Mouse (Mus musculus): Measurements from ENCODE around the gene Gm42688.

The Gm42688 gene

DNA sequence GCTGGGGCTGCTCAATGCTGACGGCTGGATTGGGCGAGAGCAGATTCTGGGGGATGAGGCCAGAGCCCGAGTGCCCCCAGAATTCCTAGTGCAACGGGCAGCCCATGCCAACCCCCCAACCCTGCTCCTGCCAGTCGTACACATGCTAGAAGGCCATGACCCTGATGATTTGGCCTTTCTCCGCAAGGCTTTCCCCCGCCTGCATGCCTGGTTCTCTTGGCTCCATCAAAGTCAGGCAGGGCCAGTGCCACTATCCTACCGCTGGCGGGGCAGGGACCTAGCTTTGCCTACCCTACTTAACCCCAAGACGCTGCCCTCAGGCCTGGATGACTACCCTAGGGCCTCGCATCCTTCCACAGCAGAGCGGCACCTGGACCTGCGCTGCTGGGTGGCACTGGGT is 16.2 kb downstream of the Gm42688 start:
- peak; percentile 24 for DNase-seq (ENCODE audit: low spot score)

DNA sequence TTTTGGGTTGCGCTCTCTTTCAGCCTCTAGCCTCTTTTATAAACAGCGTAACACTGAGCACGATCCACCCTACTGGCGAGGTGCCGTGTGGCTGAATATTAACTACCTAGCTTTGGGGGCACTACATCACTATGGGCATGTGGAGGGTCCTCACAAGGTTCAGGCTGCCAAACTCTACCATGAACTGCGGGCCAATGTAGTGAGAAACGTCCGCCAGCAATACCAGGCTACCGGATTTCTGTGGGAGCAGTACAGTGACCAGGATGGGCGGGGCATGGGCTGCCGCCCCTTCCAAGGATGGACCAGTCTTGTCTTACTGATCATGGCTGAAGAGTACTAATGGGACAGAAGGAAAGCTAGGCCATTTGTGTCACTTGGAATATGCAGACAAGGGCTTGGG is 17.0 kb downstream of the Gm42688 start:
- no peak for DNase-seq (ENCODE audit: low spot score)

DNA sequence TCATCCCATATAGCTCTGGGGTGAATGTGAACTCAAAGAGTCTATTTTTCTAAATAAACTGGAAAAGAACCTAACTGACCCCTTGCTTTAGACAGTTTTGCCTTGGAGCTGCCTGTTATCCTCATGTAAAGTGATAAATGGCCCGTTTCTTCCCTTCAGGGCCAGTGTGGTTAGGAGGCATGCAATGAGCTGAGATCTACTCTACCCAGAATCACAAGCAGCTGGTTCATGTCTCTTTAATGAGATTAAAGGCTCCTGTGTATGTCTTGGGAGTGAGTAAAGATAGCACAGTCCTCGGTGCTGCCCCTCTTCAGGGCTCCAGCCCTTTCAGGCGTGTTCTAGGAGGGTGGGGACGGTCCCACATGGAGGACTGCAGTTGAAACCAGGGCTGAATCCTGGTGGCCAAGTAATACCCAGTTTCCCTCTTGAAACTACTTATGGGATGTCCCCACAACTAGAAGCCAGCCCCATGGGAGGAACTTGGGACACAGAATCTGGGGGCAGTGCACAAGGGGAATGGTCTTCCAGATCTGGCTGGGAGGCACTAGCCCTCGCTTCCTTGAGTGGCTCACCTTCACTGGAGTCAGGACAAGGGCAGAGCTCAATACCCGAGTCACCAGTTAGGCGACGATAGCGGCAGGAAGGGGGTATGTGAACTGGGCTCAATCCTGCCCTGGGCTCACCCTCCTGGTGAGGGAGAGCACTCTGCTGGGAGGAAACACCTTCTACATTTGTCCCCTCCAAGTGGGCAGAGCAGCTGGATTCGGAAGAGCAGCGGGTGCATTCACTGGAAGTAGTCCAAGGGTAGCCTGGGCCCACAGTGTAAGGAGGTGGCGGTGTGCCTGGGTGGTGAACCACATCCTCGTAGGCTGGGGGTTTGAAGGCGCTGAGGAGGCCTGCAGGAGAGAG is 17.7 kb downstream of the Gm42688 start:
- DNase-seq (ENCODE audit: low spot score) = peak; percentile 19

DNA sequence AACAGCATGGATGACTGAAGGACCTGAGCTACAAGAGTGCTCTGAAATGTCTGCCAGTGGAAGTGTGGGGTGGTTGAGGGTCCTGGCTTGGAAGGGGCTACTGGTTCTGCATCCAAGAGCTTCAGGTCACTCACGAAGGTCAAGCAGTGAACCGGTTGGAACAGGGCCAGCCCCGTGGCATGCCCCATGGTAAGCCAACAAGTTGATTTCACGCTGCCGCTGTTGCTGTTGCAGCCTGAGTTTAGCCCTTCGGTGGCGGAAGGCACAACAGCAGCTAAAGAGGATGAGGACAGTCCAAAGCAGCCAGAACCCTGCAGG is 18.3 kb downstream of the Gm42688 start:
- peak; percentile 42 for DNase-seq (ENCODE audit: low spot score)

DNA sequence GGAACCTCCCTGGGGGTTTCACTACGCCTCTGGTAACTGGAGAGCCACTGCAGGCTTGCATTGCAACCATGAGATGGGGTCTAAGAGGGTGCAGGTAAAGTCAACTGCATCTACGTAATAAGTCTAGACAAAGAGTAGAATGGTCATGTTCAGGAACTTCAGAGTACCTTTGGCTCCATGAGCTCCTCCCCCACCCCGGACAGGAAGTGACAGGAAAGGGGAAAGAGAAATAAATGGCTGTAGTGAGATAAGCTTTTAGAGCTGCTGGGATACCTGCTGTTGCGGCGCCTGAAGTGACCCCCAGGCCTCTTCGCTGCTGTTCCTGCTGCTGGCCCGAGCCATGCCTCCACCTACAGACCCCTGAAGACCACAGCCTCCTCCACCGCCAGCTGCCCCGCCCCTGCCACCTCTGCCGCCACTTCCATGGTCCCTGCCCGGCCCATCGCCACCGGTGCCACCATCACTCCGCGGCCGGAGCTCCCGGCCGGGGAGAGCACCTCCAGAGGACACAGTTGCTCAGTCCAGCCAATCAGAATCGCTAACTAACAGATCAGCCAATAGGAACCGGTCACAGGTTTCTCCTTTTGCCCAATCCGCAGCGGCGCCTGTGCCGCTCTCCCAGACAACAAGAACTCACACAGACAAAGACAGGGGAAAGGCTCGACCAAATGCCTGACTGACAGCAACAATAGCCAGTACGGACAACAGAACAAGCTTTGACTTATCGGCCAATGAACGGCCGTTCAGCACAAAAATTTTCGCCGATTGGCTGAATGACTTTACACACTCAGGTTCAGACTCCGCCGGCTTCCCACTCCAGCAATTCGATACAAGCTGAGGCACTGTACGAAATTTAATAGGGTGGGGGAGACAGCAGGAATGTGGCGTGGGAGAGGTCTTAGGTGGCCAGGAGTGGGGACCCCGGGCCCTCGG is 19.8 kb downstream of the Gm42688 start, which contains the start of gene Wbp1:
Wbp1 (minus strand) TSS at position 630 of the 933 bp plus-strand sequence.
- DNase-seq (ENCODE audit: low spot score) = peak; percentile 88

DNA sequence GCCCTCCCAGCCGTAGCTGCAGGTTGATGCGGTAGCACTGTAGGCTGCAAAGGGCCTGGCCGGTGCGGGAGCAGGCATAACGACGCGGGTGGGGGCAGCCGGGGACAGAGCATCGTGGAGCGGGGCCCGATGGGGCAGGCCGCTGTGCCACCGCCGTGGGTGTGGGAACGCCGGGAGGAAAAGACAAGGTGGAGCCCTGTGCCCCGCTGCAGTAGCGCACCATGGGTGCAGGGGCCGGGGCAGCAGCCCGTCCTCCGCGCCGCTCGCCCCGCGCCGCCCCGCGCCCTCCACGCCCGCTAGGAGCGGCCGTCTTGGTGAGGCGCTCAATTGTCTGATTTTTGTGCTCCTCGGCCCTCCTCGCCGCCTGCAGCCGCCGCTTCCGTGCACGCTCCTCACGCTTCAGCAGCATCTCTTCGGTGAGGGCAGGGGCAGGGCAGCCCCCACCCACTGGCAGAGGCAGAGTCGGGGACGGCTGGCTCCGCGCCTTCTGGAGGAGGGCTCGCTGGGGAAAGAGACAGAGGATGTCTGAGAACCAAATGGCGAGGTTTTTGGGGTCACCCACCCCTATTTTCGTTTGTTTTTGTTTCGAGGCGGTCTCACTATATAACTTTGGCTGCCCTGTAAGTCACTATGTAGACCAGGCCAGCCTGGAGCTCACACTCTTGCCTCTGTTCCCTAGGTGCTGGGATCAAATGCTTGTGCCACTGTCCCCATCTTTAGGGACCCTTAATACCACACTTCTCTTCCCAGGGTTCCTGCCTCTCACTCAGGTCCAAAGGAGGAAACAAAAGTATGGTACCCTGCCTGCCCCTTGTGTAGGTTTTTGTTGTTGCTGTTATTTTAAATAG is 20.7 kb downstream of the Gm42688 start:
- no peak for DNase-seq (ENCODE audit: low spot score)

DNA sequence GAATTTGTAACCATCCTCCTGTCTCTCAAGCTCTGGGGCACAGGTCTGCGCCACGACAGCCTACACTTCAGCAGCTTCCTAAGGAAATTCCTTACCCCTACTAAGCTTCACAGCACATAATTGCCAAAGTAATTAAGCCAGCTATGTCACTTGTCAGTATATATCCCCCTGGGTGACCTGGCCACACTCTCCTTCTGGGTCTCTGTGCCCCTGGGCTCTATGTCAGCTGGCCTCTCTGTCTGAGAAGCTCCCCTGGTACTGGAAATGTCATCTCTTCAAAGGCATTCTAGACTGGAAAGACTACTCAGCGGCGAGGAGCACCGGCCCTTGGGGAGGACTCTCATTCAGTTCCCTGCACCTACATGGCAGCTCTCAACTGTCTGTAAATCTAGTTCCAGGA is 21.5 kb downstream of the Gm42688 start:
- no peak for DNase-seq (ENCODE audit: low spot score)

DNA sequence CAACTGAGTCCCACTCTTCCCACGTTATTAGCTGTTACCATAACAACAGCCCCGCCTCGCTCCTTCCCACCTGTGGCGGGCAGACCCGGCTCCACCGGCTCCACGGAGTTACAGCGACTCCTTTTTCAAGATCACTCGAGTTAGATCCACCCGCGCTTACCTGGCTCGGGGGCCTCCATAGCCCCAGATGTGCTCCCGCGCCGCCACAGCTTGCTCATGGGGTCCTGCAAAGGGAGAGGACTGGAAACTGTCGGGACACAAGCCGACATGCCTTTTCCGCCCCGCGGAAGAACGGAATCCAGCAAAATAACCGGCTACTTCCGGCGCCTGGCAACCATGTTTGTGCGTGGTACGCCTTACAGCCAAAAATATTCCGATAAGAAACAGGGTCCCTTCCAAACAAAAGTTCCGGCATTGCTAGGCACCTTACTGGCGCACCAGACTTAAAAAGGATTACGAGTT is 23.5 kb downstream of the Gm42688 start:
- peak; percentile 89 for DNase-seq (ENCODE audit: low spot score)

DNA sequence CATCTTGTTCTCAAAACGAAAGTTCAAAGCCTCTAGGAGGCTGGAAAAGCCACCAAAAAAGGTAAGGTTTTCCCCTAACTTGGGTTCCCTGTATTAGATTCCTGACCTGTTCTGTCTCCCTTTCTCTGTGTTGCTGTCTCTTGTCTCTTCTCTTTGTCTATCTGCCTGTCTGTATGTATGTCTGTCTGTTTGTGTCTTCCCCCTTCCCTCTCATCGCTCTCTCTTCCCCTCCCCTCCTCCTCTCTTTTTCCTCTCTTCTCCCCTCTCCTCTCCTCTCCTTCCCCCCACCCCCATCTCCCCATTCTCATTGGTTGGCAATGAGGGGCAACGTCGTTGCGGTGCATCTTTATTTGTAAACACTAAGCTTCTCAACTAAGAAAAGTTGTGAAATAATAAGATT is 23.9 kb downstream of the Gm42688 start, which contains the start of gene Ino80b:
Ino80b (minus strand) TSS at position 101 of the 400 bp plus-strand sequence.
- DNase-seq (ENCODE audit: low spot score) = no peak

DNA sequence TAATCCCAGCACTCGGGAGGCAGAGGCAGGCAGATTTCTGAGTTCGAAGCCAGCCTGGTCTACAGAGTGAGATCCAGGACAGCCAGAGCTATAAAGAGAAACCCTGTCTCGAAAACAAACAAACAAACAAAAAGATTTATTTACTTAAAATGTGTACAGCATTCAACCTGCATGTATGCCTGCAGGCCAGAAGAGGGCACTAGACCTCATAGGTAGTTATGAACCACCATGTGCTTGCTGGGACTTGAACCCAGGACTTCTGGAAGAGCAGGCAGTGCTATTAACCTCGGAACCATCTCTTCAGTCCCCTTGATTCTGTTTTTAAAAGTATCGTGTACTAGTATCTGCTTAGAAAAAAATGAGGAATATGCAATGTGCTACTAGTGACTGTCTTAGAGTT is 26.0 kb downstream of the Gm42688 start:
- DNase-seq (ENCODE audit: low spot score) = no peak

DNA sequence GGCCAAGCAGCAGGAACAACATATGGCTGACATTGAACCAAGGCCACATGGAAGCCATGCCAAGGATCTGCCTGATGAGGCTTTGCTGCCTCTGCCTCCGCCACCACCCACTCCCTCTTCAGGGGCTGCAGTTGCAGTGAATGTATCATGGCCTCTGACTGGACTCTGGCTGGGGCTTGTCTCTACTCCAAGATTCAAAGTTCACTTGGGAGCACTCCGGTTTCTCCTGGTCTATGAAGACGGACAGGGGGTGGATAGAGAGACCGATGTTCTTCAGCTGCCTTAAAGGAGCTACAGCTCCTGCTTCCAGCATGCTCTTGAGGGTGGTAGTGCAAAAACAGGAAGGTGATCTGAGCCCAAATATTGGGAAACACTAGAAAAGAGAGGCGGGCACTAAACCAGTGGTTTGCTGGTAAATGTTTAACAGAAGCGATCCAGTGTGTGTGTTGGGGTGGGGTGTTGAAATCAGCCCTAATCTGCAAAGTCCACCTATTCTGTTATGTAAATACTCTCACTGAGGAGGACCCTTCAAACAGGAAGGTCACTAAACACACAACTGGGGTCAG is 30.1 kb downstream of the Gm42688 start:
- DNase-seq (ENCODE audit: low spot score) = no peak

DNA sequence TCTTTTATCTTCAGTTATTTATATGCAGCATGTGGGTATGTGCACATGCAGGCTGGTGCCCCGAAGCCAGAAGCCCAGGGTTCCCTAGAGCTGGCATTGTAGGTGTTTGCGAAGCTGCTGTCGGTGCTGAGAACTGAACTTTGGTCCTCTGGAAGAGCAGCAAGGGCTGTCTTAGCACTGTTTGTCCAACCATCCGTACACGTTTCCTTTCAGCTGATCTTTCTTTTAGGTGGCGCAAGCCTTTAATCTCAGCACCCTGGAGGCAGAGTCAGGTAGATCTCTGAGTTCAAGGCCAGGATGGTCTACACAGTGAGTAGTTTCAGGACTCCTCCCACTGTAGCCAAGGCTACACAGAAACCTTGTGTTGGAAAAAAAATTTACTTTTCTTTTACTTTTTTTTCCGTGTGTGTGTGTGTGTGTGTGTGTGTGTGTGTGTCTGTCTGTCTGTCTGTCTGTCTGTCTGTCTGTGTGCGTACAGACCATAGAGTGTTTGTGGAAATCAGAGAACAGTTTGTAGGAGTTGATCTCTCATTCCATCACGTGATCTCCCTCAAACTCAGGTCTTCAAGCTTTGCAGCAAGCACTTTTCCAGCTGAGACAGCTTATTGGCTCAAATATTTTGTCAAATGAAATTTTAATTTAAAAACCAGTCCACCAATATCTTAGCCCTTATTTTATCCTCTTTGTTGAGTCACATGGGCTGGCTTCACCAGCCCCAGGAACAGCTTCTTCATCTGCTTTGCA is 30.9 kb downstream of the Gm42688 start:
- no peak for DNase-seq (ENCODE audit: low spot score)

DNA sequence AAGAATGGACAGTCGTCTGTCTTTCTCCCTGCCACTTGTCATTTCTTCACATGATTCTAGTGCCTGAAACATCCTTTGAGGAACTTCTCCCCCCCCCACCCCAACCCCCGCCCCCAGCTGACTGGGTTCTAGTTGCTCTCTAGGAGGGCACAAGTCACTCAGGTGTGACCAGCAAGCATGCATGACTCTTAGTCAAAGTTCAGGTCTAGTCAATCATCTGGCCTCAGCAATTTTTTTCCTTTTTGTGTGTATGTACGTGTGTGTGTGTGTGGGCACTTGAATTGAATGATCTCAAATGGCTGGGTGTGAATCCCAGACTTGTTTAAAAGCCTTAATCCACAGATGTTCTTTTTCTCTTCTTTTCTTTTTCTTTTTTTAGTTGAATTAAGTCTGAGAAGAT is 32.8 kb downstream of the Gm42688 start:
- no peak for DNase-seq (ENCODE audit: low spot score)

DNA sequence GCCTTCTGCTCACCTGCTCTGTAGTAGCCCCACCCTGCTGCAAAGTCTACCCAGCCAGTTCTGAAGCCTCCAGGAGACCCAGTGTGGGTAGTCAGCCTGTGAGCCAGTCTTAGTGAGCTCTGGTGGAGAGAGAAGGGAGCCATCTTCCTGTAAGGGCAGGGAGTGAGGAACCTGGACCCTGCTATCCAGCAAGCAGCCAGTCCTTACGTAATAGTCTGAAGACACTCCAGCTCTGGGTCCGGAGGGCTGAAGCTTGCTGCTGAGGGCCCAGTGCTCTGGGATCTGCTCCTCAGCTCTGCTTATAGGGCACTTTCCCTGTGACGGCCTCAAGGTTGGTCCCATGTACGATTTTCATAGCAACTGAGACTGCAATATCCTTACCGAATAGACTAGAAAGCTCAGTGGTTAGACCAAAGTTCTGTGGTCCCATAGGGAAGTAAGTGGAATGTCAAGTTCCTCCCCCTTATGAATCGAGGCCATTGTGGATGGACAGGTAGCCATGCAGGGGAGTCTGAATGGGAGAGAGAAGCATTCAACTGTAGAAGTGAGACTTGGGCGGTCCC is 33.6 kb downstream of the Gm42688 start, which contains the start of gene Rtkn:
Rtkn (plus strand) TSS at position 513 of the 563 bp plus-strand sequence.
- no peak for DNase-seq (ENCODE audit: low spot score)

DNA sequence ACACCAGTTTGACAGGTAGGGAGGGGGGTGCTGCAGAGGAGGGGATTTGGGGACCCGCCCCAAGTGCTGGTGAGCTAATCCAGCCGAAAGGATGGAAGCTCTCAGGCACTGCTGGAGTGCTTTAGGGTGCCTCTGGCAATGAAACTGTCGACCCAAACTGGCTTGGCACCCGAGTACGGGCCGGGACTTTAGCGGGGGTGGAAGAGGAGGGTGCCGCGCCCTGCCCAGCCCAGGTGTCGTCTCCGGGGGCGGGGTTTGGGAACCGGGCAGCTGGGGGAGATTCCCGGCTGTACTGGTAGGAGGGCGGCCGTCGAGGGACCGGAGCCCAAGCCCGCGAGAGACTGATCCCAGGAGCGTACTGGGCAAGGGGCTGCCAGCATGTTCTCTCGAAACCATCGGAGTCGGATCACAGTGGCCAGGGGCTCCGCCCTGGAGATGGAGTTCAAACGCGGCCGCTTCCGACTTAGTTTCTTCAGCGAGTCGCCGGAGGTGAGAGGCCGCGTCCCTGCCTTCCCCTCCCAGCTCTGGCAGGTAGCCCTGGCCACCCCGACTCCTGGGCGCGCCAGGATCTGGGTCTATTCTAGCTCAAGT is 34.2 kb downstream of the Gm42688 start:
- peak; percentile 39 for DNase-seq (ENCODE audit: low spot score)

DNA sequence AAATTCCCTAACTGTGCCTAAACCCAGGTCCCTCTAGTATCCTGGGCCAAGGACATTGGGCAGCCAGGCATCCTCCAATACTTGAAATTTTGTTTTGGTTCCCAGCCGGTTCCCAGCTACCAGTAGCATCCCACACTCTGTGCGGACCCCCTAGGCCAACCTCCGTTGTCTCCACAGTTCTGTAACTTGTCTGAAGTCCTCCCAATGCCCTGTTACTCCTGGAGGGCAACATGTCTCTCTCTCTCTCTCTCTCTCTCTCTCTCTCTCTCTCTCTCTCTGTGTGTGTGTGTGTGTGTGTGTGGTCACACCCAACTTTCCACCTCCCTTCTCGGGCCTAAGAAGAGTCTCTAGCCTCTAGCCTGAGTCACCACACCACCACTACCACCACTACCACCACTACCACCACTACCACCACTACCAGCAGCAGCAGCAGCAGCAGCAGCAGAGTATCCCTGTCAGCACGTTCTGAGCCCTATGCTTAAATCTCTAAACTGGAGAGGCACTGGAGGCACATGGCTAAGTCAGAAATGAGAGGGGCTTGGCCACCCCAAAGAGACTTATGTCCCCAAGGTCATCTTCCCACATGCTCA is 35.0 kb downstream of the Gm42688 start:
- DNase-seq (ENCODE audit: low spot score) = no peak

DNA sequence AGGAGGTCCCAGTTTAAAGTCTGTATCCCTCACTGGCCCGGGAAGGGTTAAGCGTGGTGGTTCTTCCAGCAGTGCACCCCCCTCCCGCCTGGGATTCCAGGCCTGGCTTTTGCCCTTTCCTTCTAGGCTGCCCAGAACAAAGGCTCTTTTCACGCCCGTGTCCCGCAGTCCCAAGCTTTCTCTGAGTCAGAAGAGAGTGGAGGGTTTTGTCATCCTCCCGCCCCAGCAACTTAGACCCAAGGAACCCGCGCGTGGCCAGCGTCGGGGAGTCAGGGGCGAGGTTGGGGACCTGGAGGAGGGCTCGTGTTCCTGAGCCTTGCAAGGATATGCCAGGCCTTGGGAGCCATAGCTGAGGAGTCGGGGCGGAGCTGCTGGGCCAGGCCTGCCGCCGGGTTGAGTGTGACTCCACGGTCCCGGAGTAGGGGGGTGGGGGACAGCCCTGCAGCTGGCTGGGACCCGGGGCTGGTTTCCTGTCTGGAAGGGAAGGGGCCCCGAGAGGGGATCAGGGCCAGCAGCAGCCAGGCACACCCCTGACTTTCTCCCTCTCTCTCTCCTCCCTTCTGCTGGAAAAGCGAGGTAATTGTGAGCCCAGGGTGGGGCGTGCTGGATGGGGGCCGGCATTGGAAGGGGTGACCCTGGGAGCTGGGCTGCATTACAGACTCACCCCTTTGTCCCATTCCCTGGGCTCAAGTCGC is 35.6 kb downstream of the Gm42688 start:
- peak; percentile 74 for DNase-seq (ENCODE audit: low spot score)

DNA sequence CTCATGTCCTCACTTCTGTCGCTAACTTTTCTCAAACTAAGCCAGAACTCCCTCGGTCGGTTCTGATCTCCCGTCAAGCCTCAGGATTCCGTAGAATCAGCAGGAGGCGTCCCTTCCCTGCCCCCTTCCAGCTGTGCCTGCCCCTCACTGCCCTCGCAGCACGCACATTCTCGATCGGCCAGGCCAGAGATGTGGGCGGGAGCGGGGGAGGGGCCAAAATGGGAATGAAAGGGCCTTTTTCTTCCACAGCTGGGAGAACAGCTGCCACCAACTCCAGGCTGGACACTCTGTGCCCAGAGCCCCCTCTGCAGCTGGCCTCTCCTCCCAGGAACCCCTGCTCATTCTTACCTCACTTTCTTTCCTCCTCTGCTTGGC is 36.1 kb downstream of the Gm42688 start:
- peak; percentile 88 for DNase-seq (ENCODE audit: low spot score)

DNA sequence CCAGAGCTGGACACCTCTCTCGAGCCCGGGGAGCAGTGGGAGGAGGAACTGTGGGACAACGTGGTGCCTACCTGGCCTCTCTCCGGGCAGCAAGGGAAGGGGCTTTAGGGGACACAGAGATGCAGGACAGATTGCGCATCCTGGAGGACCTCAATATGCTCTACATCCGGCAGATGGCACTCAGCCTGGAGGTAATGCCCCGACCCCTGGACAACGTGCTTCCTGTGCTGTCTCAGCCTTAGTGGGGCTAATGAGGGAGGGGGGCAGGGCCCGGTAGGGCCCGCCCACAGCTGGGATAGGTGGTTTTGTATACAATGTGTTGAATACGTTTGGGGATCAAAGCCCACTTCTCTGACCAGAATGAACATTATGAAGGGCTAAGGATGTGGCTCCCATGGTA is 36.6 kb downstream of the Gm42688 start:
- DNase-seq (ENCODE audit: low spot score) = no peak
